Mouse (Mus musculus) E14TG2a.4 (cell line): ENCODE results near the gene 9130213A22Rik.

Source experiments
- CTCF ChIP-seq: conservative IDR thresholded peaks from 2 replicates; pipeline ENCODE4 v1.5.1; 2014; ENCODE audit warnings: low read length
- NANOG ChIP-seq: IDR thresholded peaks from 2 replicates; pipeline ENCODE4 v1.6.1; 2014; ENCODE audit warnings: borderline replicate concordance, low read length, mixed read lengths
- POU5F1 ChIP-seq: IDR thresholded peaks from 2 replicates; pipeline ENCODE4 v1.6.1; 2014; ENCODE audit warnings: low read length, borderline replicate concordance

- TF ChIP-seq CTCF (peak; percentile 82), POU5F1 (no peak), NANOG (0 out of 2 replicates have a peak, but pooled peaks have one; percentile 15)
Observed at GRCm38 (mm10) chr11:69171626-69172025, 49.2 kb upstream of the 9130213A22Rik start.
